Mouse (Mus musculus) midbrain, postnatal 0 days (tissue): ENCODE measurements at regions not wholly inside any gene's neighbourhood (a gene's known extent, or its start where the extent isn't known, plus 50 kb on each side); places are given as distances from the start of the nearest gene placed in this dataset.

ENCODE experiments used
- ATAC-seq: fragments of 200-750 bp; cut with Nextera tagmentation; 2 replicates; pipeline ENCODE4 v1.8.0; 2017; ENCODE audit warnings: moderate number of reproducible peaks, mild to moderate bottlenecking, moderate TSS enrichment, moderate library complexity; ENCODE audit not compliant: low FRiP score
- DNase-seq: peaks from one replicate; pipeline ENCODE4 v3.0.0-alpha.2; 2015; ENCODE audit warnings: low spot score
- H3K27ac ChIP-seq: fragments of 300-500 bp; sonication (generic); 2 replicates; pipeline ENCODE4 v1.5.1; 2014; ENCODE audit warnings: low read depth, mild to moderate bottlenecking, low read length, mixed read lengths
- H3K27me3 ChIP-seq: fragments of 300-500 bp; sonication (generic); 2 replicates; pipeline ENCODE4 v1.6.1; 2014; ENCODE audit warnings: low read length, control low read depth, mixed read lengths; ENCODE audit not compliant: insufficient read depth
- H3K36me3 ChIP-seq: fragments of 300-500 bp; sonication (generic); 2 replicates; pipeline ENCODE4 v1.6.1; 2014; ENCODE audit warnings: low read length, control low read depth, mixed read lengths; ENCODE audit not compliant: insufficient read depth
- H3K4me1 ChIP-seq: fragments of 300-500 bp; sonication (generic); 2 replicates; pipeline ENCODE4 v1.6.1; 2014; ENCODE audit warnings: mild to moderate bottlenecking, control low read depth, antibody characterized with exemption, low read length, mixed read lengths; ENCODE audit not compliant: insufficient read depth
- H3K4me2 ChIP-seq: fragments of 300-500 bp; sonication (generic); 2 replicates; pipeline ENCODE4 v1.6.1; 2014; ENCODE audit warnings: low read depth, mild to moderate bottlenecking, low read length, mixed read lengths; ENCODE audit not compliant: poor library complexity, severe bottlenecking
- H3K4me3 ChIP-seq: fragments of 300-500 bp; sonication (generic); 2 replicates; pipeline ENCODE4 v1.5.1; 2014; ENCODE audit warnings: low read depth, mild to moderate bottlenecking, low read length, moderate library complexity
- H3K9ac ChIP-seq: fragments of 300-500 bp; sonication (generic); replicated peaks from 2 replicates; pipeline ENCODE4 v1.6.1; 2014; ENCODE audit warnings: mild to moderate bottlenecking, low read length, moderate library complexity, mixed read lengths; ENCODE audit not compliant: poor library complexity, severe bottlenecking
- H3K9me3 ChIP-seq: fragments of 300-500 bp; sonication (generic); 2 replicates; pipeline ENCODE4 v1.6.1; 2016; ENCODE audit warnings: low read length, control low read depth
- CTCF ChIP-seq: IDR thresholded peaks from 2 replicates; pipeline ENCODE4 v1.5.1; 2016; ENCODE audit warnings: antibody characterized with exemption, mild to moderate bottlenecking
- WGBS: fragments of 180-500 bp; shearing (Covaris S2); extraction: QIAGEN DNeasy Blood & Tissue Kit; methylation state at CpG from one replicate; pipeline ENCODE4 v1.1.7; 2014; 5-methylcytosine and 5-hydroxymethylcytosine counted together

GRCm38 (mm10) chr11:114587986-114588385, 80.3 kb upstream of the Rpl38 start:
- H3K27ac ChIP-seq = no peak overlapping the region
- DNase-seq (no peak), ATAC-seq (no peak)
- no peaks in the 10 kb centered on the region for H3K27me3 ChIP-seq
- no peaks in the 10 kb centered on the region for H3K9me3 ChIP-seq
- H3K9ac ChIP-seq = no peak overlapping the region
- no peak overlapping the region for H3K4me2 ChIP-seq
- no peaks in the 10 kb centered on the region for H3K36me3 ChIP-seq
- TF ChIP-seq CTCF = no peak
- H3K4me3 ChIP-seq = no peak overlapping the region
- 92% methylated on average over 4 of the region's 4 CpGs for WGBS
- H3K4me1 ChIP-seq = no peaks in the 10 kb centered on the region

- H3K27ac ChIP-seq = no peak overlapping the region
- no peaks in the 10 kb centered on the region for H3K9me3 ChIP-seq
- H3K36me3 ChIP-seq = no peaks in the 10 kb centered on the region
- H3K9ac ChIP-seq = no peak overlapping the region
- no peak overlapping the region for H3K4me2 ChIP-seq
- ATAC-seq (no peak), DNase-seq (no peak)
- WGBS = 90% methylated on average over 12 of the region's 12 CpGs
- no peak overlapping the region for H3K4me3 ChIP-seq
- no peaks in the 10 kb centered on the region for H3K27me3 ChIP-seq
- TF ChIP-seq CTCF = no peak
- H3K4me1 ChIP-seq = no peaks in the 10 kb centered on the region
These were observed 81.9 kb upstream of the Rpl38 start for GRCm38 (mm10) chr11:114586400-114586799.

GRCm38 (mm10) chr11:114584804-114585203, 83.5 kb upstream of the Rpl38 start:
- Histone ChIP-seq H3K9me3 (no peaks in the 10 kb centered on the region), H3K27ac (no peak overlapping the region), H3K4me2 (no peak overlapping the region), H3K9ac (no peak overlapping the region), H3K4me3 (no peak overlapping the region), H3K27me3 (no peaks in the 10 kb centered on the region), H3K36me3 (no peaks in the 10 kb centered on the region), H3K4me1 (no peaks in the 10 kb centered on the region)
- 76% methylated on average over 6 of the region's 6 CpGs for WGBS
- TF ChIP-seq CTCF = no peak
- no peak for ATAC-seq
- no peak for DNase-seq

GRCm38 (mm10) chr11:114584146-114584545, 84.2 kb upstream of the Rpl38 start:
- Histone ChIP-seq H3K9me3 (no peaks in the 10 kb centered on the region), H3K4me3 (no peak overlapping the region), H3K4me1 (no peaks in the 10 kb centered on the region), H3K4me2 (no peak overlapping the region), H3K27ac (no peak overlapping the region), H3K27me3 (no peaks in the 10 kb centered on the region), H3K36me3 (no peaks in the 10 kb centered on the region), H3K9ac (no peak overlapping the region)
- DNase-seq (no peak), ATAC-seq (no peak)
- TF ChIP-seq CTCF = no peak
- WGBS = 80% methylated on average over 5 of the region's 5 CpGs

- H3K4me1 ChIP-seq = no peaks in the 10 kb centered on the region
- 69% methylated on average over 2 of the region's 2 CpGs for WGBS
- no peak overlapping the region for H3K9ac ChIP-seq
- H3K9me3 ChIP-seq = peaks cover 10% of the 10 kb centered on the region; the same call in 1 of the 2 replicates
- H3K4me2 ChIP-seq = no peak overlapping the region
- H3K27ac ChIP-seq = no peak overlapping the region
- no peak for TF ChIP-seq CTCF
- DNase-seq = no peak
- H3K36me3 ChIP-seq = no peaks in the 10 kb centered on the region
- ATAC-seq = no peak
- H3K4me3 ChIP-seq = no peak overlapping the region
- H3K27me3 ChIP-seq = no peaks in the 10 kb centered on the region
These were observed 88.3 kb upstream of the Rpl38 start for GRCm38 (mm10) chr11:114579986-114580385.

GRCm38 (mm10) chr11:114578551-114578950, 89.8 kb upstream of the Rpl38 start:
- TF ChIP-seq CTCF = no peak
- Histone ChIP-seq H3K27me3 (no peaks in the 10 kb centered on the region), H3K4me1 (no peaks in the 10 kb centered on the region), H3K4me2 (no peak overlapping the region), H3K27ac (no peak overlapping the region), H3K4me3 (no peak overlapping the region), H3K36me3 (no peaks in the 10 kb centered on the region), H3K9me3 (peaks cover 12% of the 10 kb centered on the region; the same call in 1 of the 2 replicates), H3K9ac (no peak overlapping the region)
- 94% methylated on average over 6 of the region's 6 CpGs for WGBS
- ATAC-seq = no peak
- DNase-seq = no peak
